Mouse (Mus musculus) retina, embryonic 14.5 days (tissue): ENCODE results near the gene Gm12117.

Experiments
- DNase-seq: peaks from one replicate; pipeline ENCODE4 v3.0.0-alpha.2; 2015; ENCODE audit warnings: low spot score

Gm12117 gene

DNA sequence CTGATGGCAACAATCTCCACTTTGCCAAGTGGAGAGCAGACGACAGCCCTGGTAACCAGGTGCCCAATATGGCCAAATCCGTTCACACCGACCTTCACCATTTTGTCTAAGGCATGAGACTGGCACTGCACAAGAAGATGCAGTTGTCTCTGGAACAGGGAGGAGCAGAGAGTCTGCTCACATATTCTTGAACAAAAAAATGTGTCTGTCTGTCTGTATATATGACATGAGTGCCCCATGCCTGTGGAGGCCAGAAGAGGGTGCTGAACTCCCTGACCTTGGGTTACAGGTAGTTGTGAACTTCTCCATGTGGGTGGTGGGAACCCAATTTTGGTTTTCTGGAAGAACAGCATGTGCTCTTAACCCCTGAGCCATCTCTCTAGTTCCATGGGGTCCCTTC is at the start of gene Gm12117:
Gm12117 (minus strand) TSS at position 101 of the 400 bp plus-strand sequence.
- no peak for DNase-seq

DNA sequence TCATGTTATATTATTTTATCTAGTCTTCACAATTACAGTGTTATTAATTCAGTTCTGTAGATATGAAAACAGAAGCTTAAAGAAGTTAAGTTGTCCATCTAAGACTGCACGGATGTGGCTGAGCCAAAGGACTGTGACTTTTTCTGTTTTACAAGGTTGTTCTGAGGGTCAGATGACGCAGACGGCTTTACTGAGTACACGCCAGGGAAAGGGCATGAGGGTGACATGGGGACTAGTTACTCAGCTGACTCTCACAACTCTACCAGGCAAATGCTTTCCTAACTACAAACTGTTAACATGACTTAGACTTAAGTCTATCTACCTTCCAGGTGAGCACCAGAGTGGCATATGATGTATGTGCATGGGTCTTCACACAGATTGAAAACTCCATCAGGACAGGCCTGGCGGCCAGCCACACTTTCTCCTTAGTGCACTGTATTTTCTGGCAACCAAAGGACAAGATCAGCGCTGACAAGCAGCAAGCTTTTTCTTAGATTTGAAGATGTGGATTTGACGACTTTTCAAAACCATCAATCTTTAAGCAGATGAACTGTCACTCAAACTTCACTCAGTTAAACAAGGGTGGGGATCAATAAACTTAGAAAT is 42.6 kb upstream of the Gm12117 start:
- DNase-seq: no peak

DNA sequence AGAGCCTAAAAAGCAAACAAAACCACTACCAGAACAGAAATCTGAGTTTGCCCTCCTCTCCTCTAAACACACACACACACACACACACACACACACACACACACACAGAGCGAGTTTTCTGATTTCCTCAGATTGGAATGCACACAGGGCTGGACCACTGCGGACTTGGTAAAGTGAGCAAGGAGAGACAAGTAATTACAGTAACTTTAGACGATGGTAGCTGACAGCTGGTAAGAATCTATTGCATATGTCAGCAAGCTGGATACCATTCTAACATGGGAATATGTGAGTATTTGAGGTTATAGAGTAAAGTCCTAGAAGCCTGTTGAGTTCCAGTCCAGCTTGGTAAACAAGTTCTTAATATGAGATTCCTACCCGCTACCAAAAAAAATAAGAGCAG is 33.0 kb upstream of the Gm12117 start:
- no peak for DNase-seq

DNA sequence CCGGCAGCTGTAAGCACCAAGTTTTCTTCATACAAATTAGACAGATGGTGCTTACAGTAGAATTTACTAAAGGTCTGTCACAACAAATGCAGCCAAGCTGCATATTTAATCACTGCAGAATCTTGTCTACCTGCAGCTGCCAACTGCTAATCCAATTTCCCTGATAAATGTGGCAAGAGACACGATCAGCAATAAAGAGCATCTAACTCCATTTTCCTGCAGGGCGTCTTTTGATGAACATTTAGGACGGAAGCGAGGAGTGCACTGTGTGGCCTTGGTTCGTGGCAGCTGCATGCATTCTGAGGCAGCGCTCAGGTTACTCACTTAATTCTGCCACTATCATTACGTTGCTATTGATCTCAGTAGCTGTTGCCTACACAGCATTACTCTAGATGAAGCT is 24.3 kb upstream of the Gm12117 start:
- DNase-seq: peak; percentile 11

DNA sequence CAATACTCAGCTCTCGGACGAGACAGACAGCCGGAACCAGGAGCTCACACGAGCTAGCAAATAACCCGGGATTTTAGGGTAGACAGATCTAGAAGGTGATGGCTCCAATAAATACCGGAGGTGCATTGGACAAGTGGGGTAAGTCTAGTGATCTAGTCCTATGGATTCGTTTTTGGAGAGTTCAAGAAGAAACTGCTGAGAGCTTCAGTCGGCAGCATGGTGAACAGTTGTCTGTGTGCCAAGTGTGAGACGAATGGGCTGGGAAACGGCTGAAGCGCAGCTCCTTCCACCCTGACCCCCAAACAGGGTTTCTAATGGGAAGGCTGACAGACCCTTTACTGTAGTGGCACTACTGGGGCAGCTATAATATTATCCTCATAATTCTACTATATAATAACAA is 22.8 kb upstream of the Gm12117 start:
- no peak for DNase-seq

DNA sequence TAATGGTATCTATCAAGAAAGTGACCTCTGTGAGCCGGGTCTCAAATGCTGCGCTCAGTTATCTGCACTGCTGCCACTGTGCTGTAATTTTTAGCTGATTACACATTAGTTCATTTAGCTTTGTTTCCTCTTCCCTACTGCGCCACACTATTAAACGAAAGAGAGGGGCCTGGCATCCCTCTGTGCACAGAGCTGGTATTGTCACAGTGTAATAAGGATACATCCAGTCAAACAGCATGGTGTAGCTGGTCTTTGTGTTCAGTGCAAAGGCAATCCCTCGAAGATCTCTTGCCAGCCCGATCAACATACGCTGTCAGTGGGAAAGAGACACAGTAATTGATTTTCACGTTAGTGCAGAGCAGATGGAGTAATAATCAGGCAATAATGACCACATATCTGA is 20.6 kb upstream of the Gm12117 start:
- DNase-seq: peak; percentile 25

DNA sequence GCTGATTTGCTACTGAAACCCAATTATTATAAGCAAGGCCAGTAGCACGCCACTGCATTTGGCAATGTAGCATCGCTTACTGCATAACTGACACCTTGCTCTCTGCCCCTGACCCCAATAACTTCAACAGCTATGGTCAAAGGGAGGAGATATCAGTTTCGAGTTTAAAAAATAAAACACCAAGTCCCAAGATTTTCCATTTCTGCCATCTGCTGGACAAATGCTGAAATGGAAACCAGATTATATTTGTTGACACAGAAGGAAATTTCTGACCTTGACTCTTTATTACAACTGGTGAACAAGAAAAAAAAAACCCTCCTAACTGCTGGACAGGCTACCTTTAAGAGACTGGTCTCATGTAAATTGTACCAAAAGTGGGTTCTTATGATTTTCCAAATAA is 18.9 kb upstream of the Gm12117 start:
- DNase-seq: peak; percentile 65

DNA sequence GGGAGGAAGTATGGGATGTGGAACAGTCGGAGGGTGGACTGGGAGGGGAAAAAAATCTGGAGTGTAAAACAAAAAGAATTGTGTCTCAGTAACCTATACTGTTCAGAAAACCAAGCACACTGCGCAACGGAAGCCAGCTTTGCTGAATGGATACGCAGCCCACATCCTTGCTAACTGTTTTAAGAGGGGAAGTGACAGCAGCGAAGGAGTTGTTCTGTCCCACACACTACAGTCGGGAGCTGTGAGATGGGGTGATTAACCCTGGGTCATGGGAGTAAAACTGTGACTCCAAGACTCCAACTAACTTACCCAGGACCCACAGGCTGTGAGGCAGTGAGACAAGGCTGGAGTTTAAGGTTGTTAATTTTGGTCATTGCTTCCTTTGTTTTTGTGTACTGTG is 17.5 kb upstream of the Gm12117 start:
- no peak for DNase-seq

DNA sequence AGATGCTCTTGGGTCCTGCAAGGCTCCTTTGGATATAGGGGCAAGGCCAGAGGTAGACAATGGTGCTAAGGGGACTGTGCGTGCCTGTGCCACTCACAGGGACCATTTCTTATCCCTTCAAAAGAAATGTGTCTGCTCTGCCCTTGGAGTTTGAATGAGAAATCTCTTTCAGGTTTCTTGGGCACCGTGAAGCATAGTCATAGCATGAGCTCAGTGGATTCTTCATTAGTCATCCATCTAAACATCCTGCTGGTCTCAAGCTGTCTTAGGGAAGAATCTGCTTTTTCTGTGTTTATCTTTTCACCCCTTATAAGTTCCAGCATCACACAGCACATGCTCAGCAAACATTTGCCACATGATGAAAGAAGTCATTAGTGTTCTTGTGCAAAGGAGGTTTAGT is 2.0 kb upstream of the Gm12117 start:
- no peak for DNase-seq

DNA sequence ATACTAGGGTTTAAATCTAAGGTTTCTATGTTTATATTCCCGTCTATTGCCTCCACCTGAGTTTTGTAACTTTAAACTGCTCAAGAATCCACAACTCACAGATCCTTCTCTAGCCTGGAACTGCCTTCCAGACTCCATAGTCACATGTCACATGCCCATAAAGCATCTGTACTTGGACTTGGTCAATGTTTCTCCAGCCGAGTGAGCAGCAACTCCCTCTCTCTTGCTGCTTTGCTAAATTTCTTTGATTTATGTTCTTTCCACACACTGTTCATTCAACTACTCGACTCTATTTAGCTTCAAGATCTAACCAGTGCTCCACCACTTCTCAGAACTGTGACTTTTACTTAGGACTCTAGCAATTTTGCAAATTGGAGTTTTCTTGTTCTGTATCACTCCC is 1.7 kb downstream of the Gm12117 start:
- DNase-seq: no peak

DNA sequence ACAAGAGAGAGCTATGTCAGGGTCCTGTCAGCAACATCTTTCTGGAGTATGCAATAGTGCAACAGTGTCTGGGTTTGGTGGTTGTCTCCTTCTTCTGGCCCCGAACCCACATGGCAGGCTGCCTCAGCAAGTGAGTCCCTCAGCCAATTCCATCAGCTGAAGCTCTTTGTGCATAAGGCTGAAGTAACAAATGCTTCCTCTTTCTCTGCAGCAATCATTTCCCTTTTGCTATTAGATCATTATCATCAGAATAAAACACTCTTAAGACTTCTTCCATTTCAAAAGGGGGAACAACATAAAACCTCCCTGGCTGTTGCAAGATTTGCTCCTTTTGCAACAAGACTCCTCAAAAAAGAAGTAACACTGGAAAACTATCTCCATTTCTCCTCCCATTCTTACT is 2.2 kb downstream of the Gm12117 start:
- DNase-seq: no peak

DNA sequence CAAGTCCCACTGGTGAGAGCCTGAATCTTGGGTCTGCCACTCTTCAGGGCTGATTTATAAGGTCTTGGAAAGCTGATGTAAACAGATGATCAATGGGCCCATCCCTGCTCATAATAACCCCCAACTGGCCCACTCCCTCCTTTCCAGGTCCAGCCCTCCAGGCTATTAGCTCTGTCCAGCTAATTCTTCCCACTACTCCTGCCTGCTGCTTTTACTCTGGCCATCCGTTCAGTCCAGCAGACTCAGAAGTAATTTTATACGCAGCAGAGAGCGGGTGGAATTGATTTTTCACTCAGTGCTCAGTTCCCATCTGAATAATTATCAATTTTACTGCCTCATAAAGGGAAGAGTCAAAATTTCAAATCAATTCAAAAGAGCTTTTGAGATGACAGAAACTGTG is 36.2 kb downstream of the Gm12117 start:
- no peak for DNase-seq

DNA sequence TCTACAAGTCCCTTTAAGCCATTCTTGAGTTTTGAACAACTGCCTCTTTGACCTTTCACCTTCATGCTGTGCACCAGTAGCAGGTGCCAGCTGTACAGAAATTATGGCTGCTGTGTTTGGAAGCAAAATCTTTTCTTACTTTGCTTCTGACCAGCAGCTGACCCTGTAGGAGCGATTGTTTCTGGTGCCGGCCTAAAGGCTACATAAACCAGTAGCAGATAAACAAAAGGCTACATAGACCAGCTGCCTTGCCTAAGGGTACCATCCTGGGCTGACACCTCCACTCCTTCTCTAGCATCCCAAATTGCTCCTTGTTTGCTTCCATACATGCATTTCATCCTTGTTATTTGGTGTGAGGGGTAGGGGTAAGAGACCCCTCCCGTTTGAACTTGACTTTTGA is 42.4 kb downstream of the Gm12117 start:
- DNase-seq: peak; percentile 20

DNA sequence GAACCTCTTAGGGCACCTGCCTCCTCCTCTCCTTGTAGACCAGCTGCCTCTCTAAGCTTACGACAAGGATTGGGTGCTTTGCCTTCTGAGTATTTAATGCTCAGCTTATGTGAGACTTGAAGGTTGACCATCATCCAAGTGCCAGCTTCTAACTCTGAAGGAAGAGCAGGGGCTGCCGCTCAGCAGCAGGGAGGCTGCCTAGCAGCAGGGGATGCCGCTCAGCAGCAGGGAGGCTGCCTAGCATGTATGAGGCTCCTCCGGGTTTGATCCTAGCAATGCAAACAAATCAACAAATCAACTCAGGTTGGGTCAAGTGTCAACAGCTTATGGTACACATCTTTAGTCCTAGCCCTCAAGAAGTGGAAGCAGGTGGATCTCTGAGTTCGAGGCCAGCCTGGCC is 44.5 kb downstream of the Gm12117 start:
- no peak for DNase-seq

DNA sequence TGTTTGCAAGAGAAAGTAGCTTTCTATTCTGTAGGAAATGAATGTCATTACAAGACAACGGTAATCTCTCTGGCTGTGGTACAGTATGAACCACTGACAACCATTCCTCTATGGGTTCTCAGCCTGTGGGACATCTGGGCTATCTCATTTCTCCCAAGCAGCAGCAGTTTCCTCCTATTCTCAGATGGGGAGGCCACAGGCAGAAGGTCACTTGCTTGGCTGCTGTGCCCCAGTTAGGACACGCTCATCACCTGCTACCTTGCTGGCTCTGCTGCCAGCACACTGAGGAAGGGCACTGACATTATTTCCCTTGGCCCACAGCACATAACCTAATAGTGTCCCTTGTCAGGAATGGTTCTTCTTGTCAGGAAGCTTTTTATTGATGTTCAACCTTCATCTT is 48.4 kb downstream of the Gm12117 start:
- no peak for DNase-seq

DNA sequence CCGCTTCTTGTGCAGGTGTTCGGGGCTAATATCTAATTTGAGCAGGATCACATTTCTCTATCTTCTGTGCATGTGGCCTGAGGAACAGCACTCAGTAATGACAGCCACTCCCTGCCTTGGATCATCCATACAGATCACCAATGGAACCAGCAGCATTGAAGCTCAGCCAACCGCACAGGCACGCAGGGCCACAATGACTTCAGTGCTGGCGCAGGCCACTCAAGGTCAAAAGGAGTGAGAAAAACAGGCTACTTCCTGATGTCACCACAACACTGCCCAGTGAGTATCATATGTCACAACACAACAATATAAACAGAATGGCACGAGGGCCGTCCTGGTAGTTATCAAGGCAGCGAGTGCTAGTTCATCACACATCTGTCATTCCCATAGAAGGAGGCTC is 50.0 kb downstream of the Gm12117 start:
- no peak for DNase-seq
